Mouse (Mus musculus): ENCODE results near the gene Slc25a21.

DNA sequence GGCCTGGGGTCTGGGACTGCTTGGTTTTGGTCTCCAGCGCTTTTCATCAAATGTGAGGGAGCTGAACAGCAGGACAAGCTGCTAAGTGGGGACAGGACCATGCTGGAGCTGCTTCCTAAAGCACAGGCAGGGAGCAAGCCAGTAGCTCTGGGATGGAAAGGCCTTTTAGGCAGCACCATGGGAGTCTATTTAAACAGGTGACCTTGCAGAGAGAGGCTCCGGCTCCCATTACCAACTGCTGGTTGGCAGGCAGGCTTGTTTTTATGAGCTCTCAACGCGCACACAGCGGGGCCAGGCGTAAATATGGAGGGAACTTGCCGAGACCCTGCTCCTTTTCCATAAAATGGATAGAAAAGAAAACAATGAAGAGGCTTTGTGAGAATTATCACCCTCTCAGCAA, 292.1 kb downstream of the Slc25a21 start:
- TF ChIP-seq CTCF (IDR thresholded peaks at IDR 0.05; ENCODE audit: borderline replicate concordance, insufficient read depth, low read depth, low read length) = no peak
- no peak for TF ChIP-seq POLR2A (IDR thresholded peaks at IDR 0.05; ENCODE audit: borderline replicate concordance, insufficient read depth, low read length)
